Mouse (Mus musculus): ENCODE results near the gene Ugt2a2. TPM values are rescaled to one million over a fixed set of nuclear protein-coding genes. Genes with fewer than 3 reads are reported as not detected.
"Not testable (repeated sequence)": the region's sequence is repeated elsewhere in the genome, so short reads cannot be mapped to it uniquely, and the experiment has no call there.

Gene Ugt2a2
- total and polyA plus RNA-seq, 3 experiments: not detected

GRCm38 (mm10) chr5:87425676-87426075 lies 56.4 kb downstream of the Ugt2a2 start:
- TF ChIP-seq TAL1 (conservative IDR thresholded peaks at IDR 0.05; ENCODE audit: low read depth, low read length): no peak
- TF ChIP-seq POLR2AphosphoS5 (IDR thresholded peaks at IDR 0.05; ENCODE audit: insufficient replicate concordance, low read depth, low read length): no peak
- TF ChIP-seq GATA1 (IDR thresholded peaks at IDR 0.05; ENCODE audit: borderline replicate concordance, low read length): no peak
- no peak for TF ChIP-seq CTCF (IDR thresholded peaks at IDR 0.05; ENCODE audit: low read depth, low read length)
- no peak for TF ChIP-seq GATA2 (IDR thresholded peaks at IDR 0.05; ENCODE audit: borderline replicate concordance, low read depth, low read length)
- no peak for ATAC-seq (ENCODE audit: extremely low read depth, insufficient number of reproducible peaks, low FRiP score, poor library complexity, severe bottlenecking)
- H3K27me3 ChIP-seq (ENCODE audit: insufficient read depth, low read length): no peaks in the 10 kb centered on the region

DNA sequence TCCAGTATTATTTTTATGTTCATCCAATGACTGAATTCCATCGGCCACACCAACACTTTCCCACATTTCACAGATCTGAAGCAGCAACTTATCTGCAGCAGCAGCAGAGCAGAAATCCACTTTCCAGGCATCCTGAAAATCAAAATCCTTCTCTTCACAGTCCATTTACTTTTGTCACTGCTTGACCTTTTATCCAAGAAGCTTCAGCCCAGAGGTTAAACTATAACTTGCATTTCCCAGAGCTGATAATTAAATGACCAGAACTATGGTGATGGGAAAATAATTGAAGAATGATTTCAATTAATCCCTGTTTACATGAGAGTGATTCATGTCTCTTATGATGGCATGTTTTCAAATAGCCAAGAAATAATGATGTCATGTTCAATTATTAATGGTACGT lies 58.0 kb downstream of the Ugt2a2 start, which contains the start of gene Ugt2b38:
Ugt2b38 (minus strand) TSS at position 163 of the 400 bp plus-strand sequence.
- not testable (repeated sequence) for H3K4me3 ChIP-seq (ENCODE audit: low read depth, low read length); H3K4me1 ChIP-seq (ENCODE audit: insufficient read depth, low read depth, low read length); ATAC-seq (ENCODE audit: extremely low read depth, insufficient number of reproducible peaks, low FRiP score, poor library complexity, severe bottlenecking); H3K27me3 ChIP-seq (ENCODE audit: insufficient read depth, low read length); H3K36me3 ChIP-seq (replicated peaks); DNase-seq (ENCODE audit: low spot score); H3K9me3 ChIP-seq (replicated peaks)

More at GRCm38 (mm10) chr5:87425676-87426075, 56.4 kb downstream of the Ugt2a2 start:
- H3K4me3 ChIP-seq (ENCODE audit: low read depth, low read length): no peak overlapping the region
- no peaks in the 10 kb centered on the region for H3K9me3 ChIP-seq (replicated peaks)
- no peaks in the 10 kb centered on the region for H3K36me3 ChIP-seq (replicated peaks)
- no peaks in the 10 kb centered on the region for H3K4me1 ChIP-seq (ENCODE audit: insufficient read depth, low read depth, low read length)
- no peak for DNase-seq (ENCODE audit: low spot score)

Other genes with a start within 250 kb of the Ugt2a2 start
- gene Ugt2b37, start 227.5 kb downstream of the Ugt2a2 start, total RNA-seq (2014; fragmentation: Nextera tagmentation): not detected in 2 replicates
- 0.11 TPM in 1 of 2 replicates, not detected in the other for gene Ugt2b37, start 227.5 kb downstream of the Ugt2a2 start, total RNA-seq (2017)
- not detected in 2 replicates for gene Ugt2b37, start 227.5 kb downstream of the Ugt2a2 start, polyA plus RNA-seq (2012)
- not detected in 2 replicates for gene Ugt2a3, start 145.1 kb downstream of the Ugt2a2 start, total RNA-seq (2014; fragmentation: Nextera tagmentation)
- 0.05 and 0.12 TPM in 2 replicates for gene Ugt2a3, start 145.1 kb downstream of the Ugt2a2 start, total RNA-seq (2017)
- gene Ugt2a3, start 145.1 kb downstream of the Ugt2a2 start, polyA plus RNA-seq (2012): not detected in 2 replicates
- not detected in 2 replicates for gene Ugt2b38, start 58.1 kb downstream of the Ugt2a2 start, total RNA-seq (2014; fragmentation: Nextera tagmentation)
- not detected in 2 replicates for gene Ugt2b38, start 58.1 kb downstream of the Ugt2a2 start, total RNA-seq (2017)
- not detected in 2 replicates for gene Ugt2b38, start 58.1 kb downstream of the Ugt2a2 start, polyA plus RNA-seq (2012)
- not detected in 2 replicates for gene Gm43638, start 4.5 kb upstream of the Ugt2a2 start, total RNA-seq (2014; fragmentation: Nextera tagmentation)
- not detected in 2 replicates for gene Gm43638, start 4.5 kb upstream of the Ugt2a2 start, total RNA-seq (2017)
- not detected in 2 replicates for gene Gm43638, start 4.5 kb upstream of the Ugt2a2 start, polyA plus RNA-seq (2012)
- gene Ugt2a1, start 8.6 kb upstream of the Ugt2a2 start, total RNA-seq (2014; fragmentation: Nextera tagmentation): not detected in 2 replicates
- not detected in 2 replicates for gene Ugt2a1, start 8.6 kb upstream of the Ugt2a2 start, total RNA-seq (2017)
- not detected in 2 replicates for gene Ugt2a1, start 8.6 kb upstream of the Ugt2a2 start, polyA plus RNA-seq (2012)
- not detected in 2 replicates for gene Sult1b1, start 55.9 kb upstream of the Ugt2a2 start, total RNA-seq (2014; fragmentation: Nextera tagmentation)
- gene Sult1b1, start 55.9 kb upstream of the Ugt2a2 start, total RNA-seq (2017): 0.05 TPM in 1 of 2 replicates, not detected in the other
- not detected in 2 replicates for gene Sult1b1, start 55.9 kb upstream of the Ugt2a2 start, polyA plus RNA-seq (2012)
- gene Sult1d1, start 86.8 kb upstream of the Ugt2a2 start, total RNA-seq (2014; fragmentation: Nextera tagmentation): not detected in 2 replicates
- 0.11 TPM in 1 of 2 replicates, not detected in the other for gene Sult1d1, start 86.8 kb upstream of the Ugt2a2 start, total RNA-seq (2017)
- gene Sult1d1, start 86.8 kb upstream of the Ugt2a2 start, polyA plus RNA-seq (2012): not detected in 2 replicates
- gene Sult1e1, start 109.3 kb upstream of the Ugt2a2 start, total RNA-seq (2014; fragmentation: Nextera tagmentation): not detected in 2 replicates
- not detected in 2 replicates for gene Sult1e1, start 109.3 kb upstream of the Ugt2a2 start, total RNA-seq (2017)
- not detected in 2 replicates for gene Sult1e1, start 109.3 kb upstream of the Ugt2a2 start, polyA plus RNA-seq (2012)
- not detected in 2 replicates for gene Csn1s1, start 183.9 kb upstream of the Ugt2a2 start, total RNA-seq (2014; fragmentation: Nextera tagmentation)
- gene Csn1s1, start 183.9 kb upstream of the Ugt2a2 start, total RNA-seq (2017): 0.23 TPM in 1 of 2 replicates, not detected in the other
- gene Csn1s1, start 183.9 kb upstream of the Ugt2a2 start, polyA plus RNA-seq (2012): not detected in 2 replicates
- not detected in 2 replicates for gene Csn2, start 217.4 kb upstream of the Ugt2a2 start, total RNA-seq (2014; fragmentation: Nextera tagmentation)
- 0.16 TPM in 1 of 2 replicates, not detected in the other for gene Csn2, start 217.4 kb upstream of the Ugt2a2 start, total RNA-seq (2017)
- not detected in 2 replicates for gene Csn2, start 217.4 kb upstream of the Ugt2a2 start, polyA plus RNA-seq (2012)